Mouse (Mus musculus) heart, postnatal 4 days (tissue): ENCODE data around the gene Fam129b. TPM values are rescaled to one million over a fixed set of nuclear protein-coding genes. Genes with fewer than 3 reads are reported as not detected.
A peak's percentile ranks its signal among the peaks of the same experiment; 100 is the strongest.

Experiments used
- DNase-seq: peaks from one replicate; pipeline ENCODE4 v3.0.0; 2021
- total RNA-seq, 2 experiments: library from RNA; stranded (reverse); gene quantifications; 2 replicates each; pipeline ENCODE4 v1.2.3; 2021

The Fam129b gene
- total RNA-seq, 2 experiments from 2014 or later, result 45.4 to 46.0 TPM

DNA sequence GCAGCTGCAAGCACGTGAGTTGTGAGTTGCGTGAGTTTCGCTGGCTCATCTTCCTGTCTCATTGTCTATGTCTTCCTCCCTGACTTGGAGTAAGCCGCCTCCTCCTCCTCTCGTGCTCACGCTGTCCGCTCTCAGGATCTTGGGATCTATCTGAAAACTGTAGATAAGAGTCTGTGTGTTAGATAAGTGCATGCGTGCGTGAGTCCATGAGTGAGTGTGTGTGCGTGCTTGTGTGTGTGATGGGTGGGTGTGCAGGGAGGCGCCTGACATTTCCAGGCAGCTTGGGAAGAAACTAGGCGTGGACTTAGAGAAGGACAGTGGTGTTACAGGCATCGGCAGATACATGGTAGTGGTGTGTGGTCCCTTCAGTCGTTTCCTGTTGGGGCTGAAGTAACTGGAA is 16.6 kb downstream of the Fam129b start:
- no peak for DNase-seq

- DNase-seq, result no peak
These were observed 18.2 kb downstream of the Fam129b start for GRCm38 (mm10) chr2:32894097-32894496.

- DNase-seq, result no peak
These were observed 19.7 kb downstream of the Fam129b start for GRCm38 (mm10) chr2:32895606-32896106.

GRCm38 (mm10) chr2:32896507-32897147 is 20.7 kb downstream of the Fam129b start:
- no peak for DNase-seq

DNA sequence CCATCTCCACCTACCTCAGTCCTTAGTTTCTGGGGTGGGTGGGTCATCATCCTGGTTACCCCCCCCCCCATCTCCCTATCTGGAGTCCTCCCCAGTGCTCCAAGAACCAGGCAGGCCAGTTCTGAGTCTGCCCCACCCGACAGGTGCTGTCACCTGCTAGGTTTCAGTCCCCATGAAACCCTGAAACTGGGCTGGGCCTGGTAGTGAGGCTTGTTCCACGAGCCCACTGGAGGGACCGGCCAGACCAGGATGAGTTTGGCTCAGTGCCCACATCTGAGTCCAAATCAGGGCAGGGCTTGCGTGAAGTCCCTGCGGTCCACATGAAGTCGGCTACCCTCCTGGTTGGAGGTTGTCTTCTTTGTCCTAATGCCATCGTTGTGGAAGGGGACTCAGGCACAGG is 23.1 kb downstream of the Fam129b start:
- no peak for DNase-seq

- no peak for DNase-seq
These were observed 26.2 kb downstream of the Fam129b start for GRCm38 (mm10) chr2:32902126-32902525.

- DNase-seq, result no peak
These were observed 27.6 kb downstream of the Fam129b start for GRCm38 (mm10) chr2:32903470-32903869.

DNA sequence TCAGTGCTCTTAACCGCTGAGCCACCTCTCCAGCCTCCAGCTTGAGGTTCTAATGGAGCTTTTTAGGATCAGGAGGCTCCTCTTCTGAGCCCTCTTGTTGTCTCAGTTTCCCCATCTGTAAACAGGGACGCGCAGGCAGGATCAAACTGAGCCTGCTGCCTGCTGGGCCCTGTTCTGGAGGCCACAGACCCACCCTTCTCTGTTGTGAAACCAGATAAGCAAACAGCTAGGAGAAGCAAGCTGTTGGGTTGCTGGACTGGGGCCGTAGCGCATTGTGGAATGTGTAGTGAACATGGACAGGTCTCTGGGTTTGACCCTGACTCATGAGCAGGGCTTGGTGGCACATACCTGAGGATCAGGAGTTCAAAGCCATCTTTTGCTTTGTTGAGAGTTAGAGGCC is 28.7 kb downstream of the Fam129b start:
- DNase-seq, result no peak

DNA sequence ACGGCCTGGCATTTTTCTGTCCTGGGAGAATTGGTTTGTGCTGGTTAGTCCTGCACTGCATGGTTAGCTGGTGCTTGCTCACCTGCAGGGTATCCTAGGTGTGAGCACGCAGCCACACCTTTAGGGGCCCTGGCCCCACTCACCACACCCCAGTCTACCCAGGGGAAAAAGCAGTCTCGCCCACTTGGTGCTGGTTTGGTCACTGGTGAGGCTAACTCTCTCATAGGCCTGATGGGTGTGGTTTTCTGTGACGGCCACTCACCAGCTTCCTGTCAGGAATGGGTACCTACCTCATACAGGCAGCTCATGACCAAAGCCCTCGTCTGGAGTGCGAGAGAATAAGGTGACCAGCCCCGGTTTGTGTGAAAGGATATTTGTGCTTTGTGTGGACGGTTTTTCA is 29.4 kb downstream of the Fam129b start:
- no peak for DNase-seq

DNA sequence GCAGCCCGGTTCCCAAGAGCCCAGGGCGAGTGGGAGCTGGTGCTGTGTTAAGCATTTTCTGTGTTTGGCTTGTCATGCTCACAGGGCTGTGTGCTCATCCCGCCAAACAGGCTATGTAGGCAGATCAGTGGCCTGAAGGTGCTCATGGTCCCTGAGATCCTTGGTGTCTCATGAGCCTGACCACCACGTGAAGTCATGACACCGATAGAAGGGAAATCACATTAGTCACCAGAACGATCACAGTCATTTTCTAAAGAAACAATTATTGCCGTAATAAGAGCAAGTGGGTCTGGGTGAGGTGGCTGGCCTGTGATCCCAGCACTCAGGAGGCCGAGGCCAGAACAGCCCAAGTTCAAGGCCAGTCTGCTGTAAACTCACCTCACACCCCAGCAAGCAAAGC is 31.5 kb downstream of the Fam129b start:
- no peak for DNase-seq

DNA sequence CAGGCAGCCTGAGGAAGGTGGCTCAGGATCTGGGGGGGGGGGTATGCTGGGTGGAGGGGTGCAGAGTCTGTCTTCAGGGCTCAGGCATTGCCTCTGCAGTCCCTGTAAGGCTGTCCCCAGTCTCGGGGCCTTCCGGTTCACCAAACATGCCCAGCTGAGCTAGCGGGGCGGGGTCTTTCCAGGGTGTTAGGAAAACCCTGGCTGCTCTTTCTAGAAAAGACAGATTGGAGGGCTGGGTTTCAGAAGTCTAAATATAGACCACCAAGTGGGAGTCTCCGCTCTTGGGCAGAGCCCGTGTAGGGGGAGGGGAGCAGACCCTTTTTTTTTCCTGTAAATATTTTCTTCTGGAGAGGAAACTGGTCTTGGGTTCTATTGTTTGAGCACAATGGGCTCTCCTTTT is 32.4 kb downstream of the Fam129b start:
- peak; percentile 82 for DNase-seq

DNA sequence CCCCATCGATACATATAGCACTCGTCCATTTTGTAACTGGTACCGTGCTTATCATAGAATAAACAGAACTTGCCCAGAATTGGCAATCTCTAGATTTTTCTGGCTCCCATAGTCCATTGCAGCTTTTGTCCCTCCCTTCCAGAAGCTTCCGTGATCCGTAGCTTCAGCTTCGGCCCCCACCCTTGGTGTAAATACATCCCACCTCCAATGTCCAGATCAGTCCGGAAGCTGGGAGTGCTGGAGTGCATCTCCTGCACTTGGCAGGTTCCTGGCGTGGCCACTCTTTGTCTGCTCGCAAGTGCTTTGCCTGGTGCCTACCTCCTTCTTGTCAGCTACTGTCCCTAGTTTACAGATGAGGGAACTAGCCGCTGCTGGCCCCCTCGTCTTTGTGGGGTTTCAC is 32.9 kb downstream of the Fam129b start:
- DNase-seq, result peak; percentile 65

- DNase-seq, result no peak
These were observed 35.8 kb downstream of the Fam129b start for GRCm38 (mm10) chr2:32911639-32912182.

- DNase-seq, result peak; percentile 92
These were observed 36.4 kb downstream of the Fam129b start for GRCm38 (mm10) chr2:32912210-32912804.

- DNase-seq, result peak; percentile 49
These were observed 38.4 kb downstream of the Fam129b start for GRCm38 (mm10) chr2:32914362-32914761.

DNA sequence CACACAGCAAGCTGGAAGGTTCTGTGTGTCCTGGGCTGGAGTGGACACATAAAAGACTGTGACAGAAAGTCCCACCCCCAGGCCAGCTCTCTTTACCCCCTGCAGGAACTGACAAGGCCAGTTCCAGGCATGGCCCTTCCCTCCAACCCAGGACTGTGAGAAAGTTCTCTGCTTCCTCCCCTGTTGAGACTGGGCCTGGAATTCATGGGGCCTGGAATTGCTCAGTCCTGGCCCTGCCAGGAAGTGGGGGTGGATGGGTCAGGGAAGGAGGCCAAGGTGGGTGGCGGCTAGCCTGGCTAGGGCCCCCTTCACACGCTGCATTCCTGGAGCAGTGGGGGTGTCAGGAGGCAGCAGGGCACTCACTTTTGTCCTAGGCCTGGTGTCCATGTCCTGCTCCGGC is 39.0 kb downstream of the Fam129b start:
- DNase-seq, result peak; percentile 88

DNA sequence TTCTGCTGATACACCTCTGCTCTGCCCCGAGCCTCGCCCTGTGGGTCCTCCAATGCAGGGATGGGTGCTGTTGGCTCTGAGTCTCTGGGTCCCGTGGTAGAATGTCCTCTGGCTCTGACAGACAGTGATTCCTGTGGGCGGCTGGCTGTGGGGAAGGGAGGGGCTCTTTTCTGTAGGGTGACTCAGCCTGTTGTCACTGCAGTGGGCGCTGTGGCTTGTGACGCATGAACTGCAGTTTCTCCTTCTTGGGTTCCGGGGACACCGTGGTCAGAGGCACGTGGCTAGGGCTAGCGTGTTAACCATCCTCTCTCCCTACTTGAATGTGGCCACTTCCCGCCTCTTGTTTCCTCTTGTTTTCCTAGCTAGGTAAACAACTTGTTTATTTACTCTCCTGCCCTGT is 41.6 kb downstream of the Fam129b start:
- peak; percentile 41 for DNase-seq

- DNase-seq, result no peak
These were observed 42.5 kb downstream of the Fam129b start for GRCm38 (mm10) chr2:32918391-32918790.

DNA sequence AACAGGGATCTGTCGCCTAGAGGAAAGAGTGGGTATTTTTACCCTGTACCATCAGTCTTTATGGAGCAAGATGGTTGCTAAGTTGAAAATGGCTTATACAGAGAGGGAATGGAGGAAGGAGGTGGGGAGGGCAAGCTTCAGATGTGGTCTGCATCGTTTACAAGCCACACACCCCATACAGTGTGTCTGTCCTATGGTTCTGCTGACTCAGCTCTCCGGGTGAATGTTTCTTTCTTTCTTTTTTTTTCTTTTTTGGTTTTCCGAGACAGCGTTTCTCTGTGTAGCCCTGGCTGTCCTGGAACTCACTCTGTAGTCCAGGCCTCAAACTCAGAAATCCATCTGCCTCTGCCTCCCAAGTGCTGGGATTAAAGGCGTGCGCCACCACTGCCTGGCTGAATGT is 45.3 kb downstream of the Fam129b start:
- DNase-seq, result no peak

DNA sequence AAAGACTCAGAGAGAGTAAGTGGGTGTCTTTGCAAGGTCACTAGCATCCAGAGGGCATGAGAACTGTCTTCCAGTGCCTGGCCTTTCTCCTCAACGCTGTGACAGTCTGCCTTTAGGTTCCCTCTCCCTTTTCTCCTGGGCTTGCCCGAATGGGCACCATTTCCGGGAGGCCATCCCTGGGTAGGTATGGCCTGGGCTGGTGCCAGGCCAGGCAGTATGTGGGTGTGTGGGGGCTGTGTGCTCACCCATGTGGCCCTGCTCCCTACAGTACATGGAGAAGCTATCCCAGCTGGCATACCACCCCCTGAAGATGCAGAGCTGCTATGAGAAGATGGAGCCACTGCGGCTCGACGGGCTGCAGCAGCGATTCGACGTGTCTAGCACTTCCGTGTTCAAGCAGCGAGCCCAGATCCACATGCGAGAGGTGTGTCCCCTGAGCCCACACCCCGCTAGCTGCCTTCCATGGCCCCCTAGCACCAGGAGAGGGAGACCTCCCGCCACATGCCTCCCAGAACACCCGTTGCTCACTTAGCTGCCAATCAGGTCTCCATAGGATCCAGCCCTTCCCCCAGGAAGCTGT is 46.0 kb downstream of the Fam129b start:
- no peak for DNase-seq

DNA sequence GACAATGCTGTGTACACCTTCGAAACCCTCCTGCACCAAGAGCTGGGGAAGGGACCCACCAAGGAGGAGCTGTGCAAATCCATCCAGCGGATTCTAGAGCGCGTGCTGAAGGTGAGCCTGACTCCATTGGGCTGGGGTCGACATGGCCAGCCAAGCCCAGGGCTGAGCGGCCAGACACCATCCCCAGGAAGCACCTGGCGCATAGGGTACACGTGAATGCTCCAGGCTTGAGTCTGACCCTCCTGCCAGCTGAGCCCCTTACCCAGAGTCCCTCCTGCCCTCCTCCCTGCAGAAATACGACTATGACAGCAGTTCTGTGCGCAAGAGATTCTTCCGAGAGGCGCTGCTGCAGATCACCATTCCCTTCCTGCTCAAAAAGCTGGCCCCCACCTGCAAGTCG is 46.6 kb downstream of the Fam129b start:
- no peak for DNase-seq

DNA sequence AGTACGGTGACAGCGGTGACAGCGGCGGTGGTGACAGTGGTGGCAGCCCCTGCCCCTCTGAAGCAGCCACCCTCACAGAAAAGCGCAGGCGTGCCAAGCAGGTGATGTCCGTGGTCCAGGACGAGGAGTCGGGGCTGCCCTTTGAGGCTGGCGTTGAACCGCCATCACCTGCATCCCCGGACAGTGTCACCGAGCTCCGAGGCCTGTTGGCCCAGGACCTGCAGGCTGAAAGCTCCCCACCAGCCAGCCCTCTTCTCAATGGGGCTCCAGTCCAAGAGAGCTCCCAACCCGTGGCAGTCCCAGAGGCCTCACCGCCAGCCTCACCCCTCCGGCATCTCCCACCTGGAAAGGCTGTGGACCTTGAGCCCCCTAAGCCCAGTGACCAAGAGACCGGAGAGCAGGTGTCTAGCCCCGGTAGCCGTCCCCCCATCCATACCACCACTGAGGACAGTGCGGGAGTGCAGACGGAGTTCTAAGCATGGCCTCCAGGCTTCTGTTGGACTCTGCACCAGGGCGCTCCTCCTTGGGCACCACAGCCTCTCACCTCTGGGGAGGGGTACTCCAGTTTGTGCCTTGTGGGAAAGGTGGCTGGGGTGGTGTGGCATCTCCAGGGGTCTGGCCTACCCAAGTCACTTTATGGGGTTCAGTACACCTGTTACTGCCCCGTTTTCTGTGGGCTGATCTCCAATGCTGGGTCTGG is 47.8 kb downstream of the Fam129b start:
- no peak for DNase-seq

- DNase-seq, result no peak
These were observed 48.5 kb downstream of the Fam129b start for GRCm38 (mm10) chr2:32924306-32924844.
